Mouse (Mus musculus) ES-Bruce4 (cell line): ENCODE results near the gene Lin7b.

Experiments used
- CTCF ChIP-seq: IDR thresholded peaks from one replicate; pipeline ENCODE4 v1.8.1; 2011; ENCODE audit warnings: low read depth, low read length
- EP300 ChIP-seq: IDR thresholded peaks from 2 replicates; pipeline ENCODE4 v1.6.1; 2011; ENCODE audit warnings: low read depth, low read length; ENCODE audit not compliant: insufficient read depth

DNA sequence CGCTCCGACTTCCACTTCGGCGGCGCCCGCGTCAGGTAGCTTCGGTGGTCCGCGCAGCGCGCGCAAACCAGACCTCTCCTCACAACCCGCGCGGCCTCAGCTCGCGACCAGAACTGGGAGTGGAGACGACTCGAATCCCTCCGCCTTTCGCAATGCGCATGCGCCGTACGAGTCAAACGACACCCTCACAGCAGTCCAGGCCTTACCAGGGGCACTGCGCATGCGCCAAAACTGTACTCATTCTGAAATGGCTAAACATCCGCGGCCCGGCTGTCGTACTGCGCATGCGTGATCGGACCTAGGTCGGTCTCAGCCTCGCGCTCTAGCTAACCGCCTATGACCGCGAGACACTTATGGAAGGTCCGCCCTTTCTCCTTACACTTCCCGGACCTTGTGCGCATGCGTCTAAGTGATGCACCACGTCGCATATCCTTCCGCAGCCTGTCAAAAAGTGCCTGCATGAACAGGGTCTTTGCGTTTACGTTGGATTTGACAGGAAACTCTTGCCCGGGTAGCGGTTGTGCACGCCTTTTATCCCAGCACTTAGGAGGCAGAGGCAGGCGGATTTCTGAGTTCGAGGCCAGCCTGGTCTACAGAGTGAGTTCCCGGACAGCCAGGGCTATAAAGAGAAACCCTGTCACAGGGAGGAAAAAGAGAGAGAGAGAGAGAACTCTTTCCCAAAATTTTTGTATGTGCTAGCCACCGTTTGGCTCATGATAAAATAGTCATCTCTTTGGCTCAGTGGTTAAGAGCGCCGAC, 25.4 kb upstream of the Lin7b start, which contains the start of gene Snrnp70:
- 0 out of 2 replicates have a peak, but pooled peaks have one; percentile 1 for TF ChIP-seq EP300
- TF ChIP-seq CTCF, result no peak
